Mouse (Mus musculus) forebrain, embryonic 16.5 days (tissue): Measurements from ENCODE around the gene Gm10160. TPM values are rescaled to one million over a fixed set of nuclear protein-coding genes. Genes with fewer than 3 reads are reported as not detected.
A peak's percentile ranks its signal among the peaks of the same experiment; 100 is the strongest.

Experiments used
- ATAC-seq: fragments of 200-750 bp; cut with Nextera tagmentation; 2 replicates; pipeline ENCODE4 v1.8.0; 2017; ENCODE audit warnings: mild to moderate bottlenecking, moderate library complexity
- H3K27ac ChIP-seq: fragments of 300-500 bp; sonication (generic); 2 replicates; pipeline ENCODE4 v1.5.1; 2014; ENCODE audit warnings: low read length, control low read depth
- H3K27me3 ChIP-seq: fragments of 300-500 bp; sonication (generic); replicated peaks from 2 replicates; pipeline ENCODE4 v1.6.1; 2014; ENCODE audit warnings: low read length; ENCODE audit not compliant: control insufficient read depth, insufficient read depth
- H3K36me3 ChIP-seq: fragments of 300-500 bp; sonication (generic); 2 replicates; pipeline ENCODE4 v1.6.1; 2014; ENCODE audit not compliant: control insufficient read depth, insufficient read depth
- H3K4me1 ChIP-seq: fragments of 300-500 bp; sonication (generic); replicated peaks from 2 replicates; pipeline ENCODE4 v1.6.1; 2014; ENCODE audit warnings: low read length; ENCODE audit not compliant: control insufficient read depth, insufficient read depth
- H3K4me2 ChIP-seq: fragments of 300-500 bp; sonication (generic); 2 replicates; pipeline ENCODE4 v1.6.1; 2014; ENCODE audit warnings: mild to moderate bottlenecking, low read length, control low read depth
- H3K4me3 ChIP-seq: fragments of 300-500 bp; sonication (generic); replicated peaks from 2 replicates; pipeline ENCODE4 v1.5.1; 2014; ENCODE audit warnings: mild to moderate bottlenecking, low read length, control low read depth
- H3K9ac ChIP-seq: fragments of 300-500 bp; sonication (generic); replicated peaks from 2 replicates; pipeline ENCODE4 v1.6.1; 2014; ENCODE audit warnings: low read depth, low read length, control low read depth
- H3K9me3 ChIP-seq: fragments of 300-500 bp; sonication (generic); 2 replicates; pipeline ENCODE4 v1.6.1; 2016; ENCODE audit warnings: low read length; ENCODE audit not compliant: control insufficient read depth
- WGBS: fragments of 180-500 bp; shearing (Covaris S2); extraction: QIAGEN DNeasy Blood & Tissue Kit; methylation state at CpG from one replicate; pipeline ENCODE4 v1.1.7; 2014; 5-methylcytosine and 5-hydroxymethylcytosine counted together
- polyA plus RNA-seq: library from polyadenylated mRNA; unstranded; fragments of >200 nt; fragmentation: Nextera tagmentation; extraction: Ambion mirVana; gene quantifications from 2 replicates; pipeline ENCODE4 v1.2.1, GENCODE M21; 2015

The Gm10160 gene
- polyA plus RNA-seq, result not detected in 2 replicates

DNA sequence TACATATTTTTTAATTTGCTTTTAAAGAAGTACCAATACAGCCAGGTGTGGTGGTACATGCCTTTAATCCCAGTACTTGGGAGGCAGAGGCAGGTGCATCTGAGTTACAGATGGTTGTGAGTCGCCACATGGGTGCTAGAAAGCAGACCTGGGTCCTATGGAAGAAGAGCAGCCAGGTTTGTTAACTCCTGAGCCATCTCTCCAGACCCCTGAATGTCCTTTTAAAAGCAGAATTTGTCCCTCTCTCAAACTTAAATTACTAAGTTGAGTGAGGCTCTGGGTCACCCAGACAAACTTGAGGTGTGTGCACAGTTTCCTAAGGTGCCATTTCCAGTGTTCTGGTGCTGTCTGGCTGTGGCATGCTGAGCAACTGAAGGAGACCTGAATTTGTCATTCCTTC, at the start of gene Gm10160:
Gene Gm10160, minus strand, starts transcription at position 101 of the 400 bp plus-strand sequence.
- Histone ChIP-seq H3K27me3 (peaks cover 3% of the 10 kb centered on the region; the same call in 1 of the 2 replicates), H3K4me1 (peaks cover 16% of the 10 kb centered on the region), H3K9me3 (no peaks in the 10 kb centered on the region), H3K36me3 (no peaks in the 10 kb centered on the region), H3K9ac (no peak within 1 kb of the TSS), H3K4me3 (no peak within 1 kb of the TSS), H3K4me2 (no peak within 1 kb of the TSS), H3K27ac (no peak within 1 kb of the TSS)
- WGBS, result 82% methylated on average over 1 of the region's 1 CpGs
- ATAC-seq, result no peak

DNA sequence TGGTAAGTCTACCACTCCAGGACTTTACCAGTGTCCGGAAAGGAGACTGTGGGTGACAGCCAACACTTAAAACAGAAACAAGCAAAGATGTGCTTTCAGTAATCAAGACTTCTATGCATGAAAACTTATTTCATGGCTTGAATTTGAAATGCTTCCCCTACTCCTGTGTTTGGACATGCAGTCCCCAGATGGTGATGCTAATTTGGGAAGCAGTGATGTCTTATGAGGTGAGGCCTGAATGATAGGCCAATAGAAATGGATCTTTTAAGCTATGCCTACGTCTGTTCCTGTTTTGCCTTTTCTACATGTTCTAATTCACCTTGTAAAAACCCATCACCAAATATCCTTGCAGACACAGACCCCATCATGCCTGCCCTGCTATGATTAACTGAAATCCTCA, 49.3 kb upstream of the Gm10160 start:
- H3K4me3 ChIP-seq, result no peak overlapping the region
- H3K4me1 ChIP-seq, result 0 out of 2 replicates have a peak, but pooled peaks cover 3% of the 10 kb centered on the region
- no peak for ATAC-seq
- WGBS, result 76% methylated on average over 2 of the region's 2 CpGs
- no peak overlapping the region for H3K9ac ChIP-seq
- H3K27ac ChIP-seq, result no peak overlapping the region
- H3K9me3 ChIP-seq, result no peaks in the 10 kb centered on the region
- H3K4me2 ChIP-seq, result no peak overlapping the region
- 0 out of 2 replicates have a peak, but pooled peaks cover 4% of the 10 kb centered on the region for H3K36me3 ChIP-seq
- no peaks in the 10 kb centered on the region for H3K27me3 ChIP-seq

DNA sequence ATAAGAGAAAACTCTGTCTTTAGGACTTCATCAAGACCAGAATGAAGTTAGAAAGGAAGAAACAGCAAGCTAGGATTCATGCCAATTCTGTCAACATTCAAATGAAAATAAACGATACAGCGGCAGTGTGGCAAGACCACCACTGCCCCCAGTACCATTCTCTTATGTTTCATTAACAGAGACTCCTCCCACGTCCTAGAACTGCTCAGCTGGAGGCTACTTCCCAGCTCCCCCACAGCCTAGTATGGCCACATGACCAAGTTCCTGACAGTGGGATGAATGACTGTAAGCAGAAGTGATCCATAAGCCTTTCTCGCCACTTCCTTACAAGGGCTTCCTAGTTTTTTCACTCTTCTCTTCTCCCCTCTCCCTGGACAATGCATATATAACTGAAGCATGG, 48.5 kb upstream of the Gm10160 start:
- H3K36me3 ChIP-seq, result 0 out of 2 replicates have a peak, but pooled peaks cover 4% of the 10 kb centered on the region
- no peak for ATAC-seq

DNA sequence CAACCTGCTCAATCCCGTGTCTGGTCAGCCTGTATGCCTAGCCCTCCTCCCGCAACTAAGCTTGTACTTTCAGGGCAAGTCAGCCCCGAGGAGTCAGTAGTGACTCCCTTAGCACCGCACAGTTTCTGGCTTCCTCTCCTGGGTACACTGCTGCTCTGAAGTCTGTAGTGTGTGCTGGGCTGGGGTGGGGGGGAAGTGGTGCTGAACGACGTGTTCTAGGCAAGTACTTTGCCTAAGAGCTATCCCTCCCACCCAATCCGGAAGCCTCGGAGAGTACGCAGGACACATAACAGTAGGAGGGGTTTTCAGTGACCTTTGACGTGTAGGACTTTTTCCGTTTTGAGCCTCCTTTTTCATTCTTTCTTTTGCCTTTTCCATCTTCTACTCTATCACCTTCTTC, 43.8 kb upstream of the Gm10160 start:
- H3K4me2 ChIP-seq, result no peak overlapping the region
- H3K9me3 ChIP-seq, result no peaks in the 10 kb centered on the region
- H3K9ac ChIP-seq, result no peak overlapping the region
- no peak for ATAC-seq
- H3K4me3 ChIP-seq, result no peak overlapping the region
- no peak overlapping the region for H3K27ac ChIP-seq
- WGBS, result 87% methylated on average over 11 of the region's 11 CpGs
- no peaks in the 10 kb centered on the region for H3K4me1 ChIP-seq
- H3K36me3 ChIP-seq, result 0 out of 2 replicates have a peak, but pooled peaks cover 2% of the 10 kb centered on the region
- no peaks in the 10 kb centered on the region for H3K27me3 ChIP-seq

More for the DNA sequence above, 48.5 kb upstream of the Gm10160 start:
- Histone ChIP-seq H3K4me2 (no peak overlapping the region), H3K27me3 (no peaks in the 10 kb centered on the region), H3K9me3 (no peaks in the 10 kb centered on the region), H3K4me1 (0 out of 2 replicates have a peak, but pooled peaks cover 3% of the 10 kb centered on the region), H3K27ac (no peak overlapping the region), H3K9ac (no peak overlapping the region), H3K4me3 (no peak overlapping the region)
- WGBS, result 50% methylated on average over 4 of the region's 4 CpGs

DNA sequence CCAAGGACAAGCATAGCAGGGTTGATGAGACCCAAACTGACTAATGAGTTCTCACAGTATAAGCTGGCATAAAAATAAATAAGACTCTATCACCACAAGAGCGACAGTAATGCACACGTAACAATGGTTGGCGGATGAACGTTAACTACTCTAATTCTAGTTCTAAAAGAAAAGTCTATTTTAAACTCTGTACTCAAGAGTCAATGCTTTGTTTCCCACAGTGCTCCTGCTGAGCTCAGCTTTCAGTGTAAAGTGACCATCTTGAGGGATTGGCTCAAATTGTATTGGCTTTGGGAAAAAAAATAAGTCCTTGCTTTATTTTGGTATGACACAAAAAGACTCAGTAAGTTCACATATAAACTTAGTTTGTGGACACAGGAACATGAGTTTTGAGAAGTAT, 29.5 kb upstream of the Gm10160 start:
- H3K4me3 ChIP-seq, result no peak overlapping the region
- no peak overlapping the region for H3K4me2 ChIP-seq
- WGBS, result 47% methylated on average over 4 of the region's 4 CpGs
- H3K4me1 ChIP-seq, result no peaks in the 10 kb centered on the region
- ATAC-seq, result no peak
- H3K27me3 ChIP-seq, result no peaks in the 10 kb centered on the region
- no peak overlapping the region for H3K9ac ChIP-seq
- H3K27ac ChIP-seq, result no peak overlapping the region
- peaks cover 4% of the 10 kb centered on the region for H3K36me3 ChIP-seq
- H3K9me3 ChIP-seq, result no peaks in the 10 kb centered on the region

DNA sequence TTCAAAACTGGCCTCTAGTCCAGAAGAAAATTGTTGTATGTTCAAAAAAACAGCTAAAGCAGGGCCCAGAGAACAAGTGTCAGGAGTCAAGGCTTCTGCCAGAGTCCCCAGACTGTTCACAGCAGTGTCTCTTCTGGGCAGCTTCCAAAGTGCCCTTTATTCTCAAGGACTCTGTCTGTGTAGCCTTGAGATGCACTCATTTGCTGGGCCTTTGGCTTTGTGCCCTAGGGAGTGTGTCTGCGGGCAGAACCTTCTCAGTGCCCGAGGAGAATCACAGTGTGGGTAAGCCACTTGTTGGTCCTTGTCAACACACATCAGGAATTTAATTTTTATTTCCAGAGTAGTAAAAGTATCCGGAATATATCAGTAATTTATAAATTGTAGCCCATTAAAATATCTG, 26.0 kb upstream of the Gm10160 start:
- H3K4me1 ChIP-seq, result no peaks in the 10 kb centered on the region
- H3K27me3 ChIP-seq, result no peaks in the 10 kb centered on the region
- WGBS, result 64% methylated on average over 3 of the region's 3 CpGs
- H3K4me3 ChIP-seq, result no peak overlapping the region
- H3K9me3 ChIP-seq, result no peaks in the 10 kb centered on the region
- no peak for ATAC-seq
- no peak overlapping the region for H3K9ac ChIP-seq
- peaks cover 4% of the 10 kb centered on the region; the same call in 1 of the 2 replicates for H3K36me3 ChIP-seq
- no peak overlapping the region for H3K27ac ChIP-seq
- no peak overlapping the region for H3K4me2 ChIP-seq

DNA sequence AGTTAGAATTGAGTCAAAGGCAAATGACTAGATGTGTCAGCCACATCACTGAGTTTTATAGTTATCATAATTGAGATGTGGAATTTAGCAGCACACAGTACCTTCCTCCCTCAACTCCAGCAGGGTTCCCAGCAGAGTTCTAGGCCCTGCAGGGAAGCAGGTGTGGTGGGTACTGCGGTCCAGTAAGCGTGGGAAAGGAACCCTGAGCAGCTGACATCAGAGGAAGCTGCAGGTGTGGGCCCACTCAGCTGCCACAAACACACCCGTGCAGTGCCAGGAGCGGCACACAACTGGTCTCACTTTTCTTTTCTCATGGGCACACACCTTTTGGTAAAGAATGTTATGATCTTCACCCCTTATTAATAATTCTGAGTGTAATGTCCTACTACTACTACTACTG, 25.2 kb upstream of the Gm10160 start:
- H3K4me3 ChIP-seq, result no peak overlapping the region
- no peaks in the 10 kb centered on the region for H3K9me3 ChIP-seq
- 95% methylated on average over 4 of the region's 4 CpGs for WGBS
- no peak overlapping the region for H3K4me2 ChIP-seq
- H3K36me3 ChIP-seq, result no peaks in the 10 kb centered on the region
- no peak overlapping the region for H3K9ac ChIP-seq
- H3K4me1 ChIP-seq, result no peaks in the 10 kb centered on the region
- ATAC-seq, result peak; percentile 34; the same call in 1 of the 2 replicates
- no peaks in the 10 kb centered on the region for H3K27me3 ChIP-seq
- no peak overlapping the region for H3K27ac ChIP-seq

DNA sequence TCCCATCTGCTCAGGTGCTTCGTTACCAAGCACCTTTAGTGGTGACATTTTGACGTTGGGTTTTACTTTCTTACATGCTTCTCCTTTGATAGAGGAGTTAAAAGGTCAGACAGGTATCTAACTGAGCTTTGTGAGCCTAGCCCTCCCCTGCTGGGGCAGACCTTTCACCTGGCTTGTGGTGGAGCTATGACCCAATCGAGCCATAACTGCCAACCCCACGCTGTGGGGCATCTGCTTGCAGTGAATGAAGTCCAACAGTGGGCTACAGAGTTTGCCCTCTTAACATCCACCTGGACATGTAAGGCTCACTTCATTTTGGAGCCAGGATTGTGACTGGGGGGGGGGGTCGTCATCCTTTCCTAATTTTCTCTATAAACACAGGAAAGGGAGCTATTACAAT, 24.7 kb upstream of the Gm10160 start:
- no peaks in the 10 kb centered on the region for H3K27me3 ChIP-seq

DNA sequence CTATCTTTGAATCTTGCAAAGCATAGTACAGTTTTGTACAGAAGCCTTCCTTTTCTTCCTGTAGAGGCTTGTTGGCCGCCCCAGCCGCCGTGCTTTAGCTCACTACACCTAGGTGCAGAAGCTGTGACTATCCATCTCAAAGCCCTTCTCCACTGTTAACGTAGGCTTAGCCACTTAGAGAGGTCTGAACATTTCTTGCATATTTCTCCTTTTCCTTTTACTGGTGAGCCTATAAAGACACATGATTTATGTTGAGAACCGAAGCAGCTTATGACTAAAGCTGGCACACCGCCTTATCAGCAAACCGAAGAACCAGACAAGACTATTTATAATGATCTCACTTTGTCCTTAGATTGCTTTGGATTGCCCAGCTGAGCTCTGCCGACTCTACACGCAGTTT, 19.8 kb upstream of the Gm10160 start:
- Histone ChIP-seq H3K36me3 (no peaks in the 10 kb centered on the region), H3K4me2 (no peak overlapping the region), H3K9ac (no peak overlapping the region), H3K27ac (no peak overlapping the region), H3K27me3 (no peaks in the 10 kb centered on the region), H3K4me3 (no peak overlapping the region), H3K4me1 (no peaks in the 10 kb centered on the region), H3K9me3 (no peaks in the 10 kb centered on the region)
- 85% methylated on average over 9 of the region's 9 CpGs for WGBS
- ATAC-seq, result no peak

More for the DNA sequence above, 24.7 kb upstream of the Gm10160 start:
- Histone ChIP-seq H3K36me3 (no peaks in the 10 kb centered on the region), H3K9me3 (no peaks in the 10 kb centered on the region), H3K27ac (no peak overlapping the region), H3K4me3 (no peak overlapping the region), H3K4me1 (no peaks in the 10 kb centered on the region), H3K4me2 (no peak overlapping the region), H3K9ac (no peak overlapping the region)
- ATAC-seq, result no peak
- WGBS, result 87% methylated on average over 5 of the region's 5 CpGs

DNA sequence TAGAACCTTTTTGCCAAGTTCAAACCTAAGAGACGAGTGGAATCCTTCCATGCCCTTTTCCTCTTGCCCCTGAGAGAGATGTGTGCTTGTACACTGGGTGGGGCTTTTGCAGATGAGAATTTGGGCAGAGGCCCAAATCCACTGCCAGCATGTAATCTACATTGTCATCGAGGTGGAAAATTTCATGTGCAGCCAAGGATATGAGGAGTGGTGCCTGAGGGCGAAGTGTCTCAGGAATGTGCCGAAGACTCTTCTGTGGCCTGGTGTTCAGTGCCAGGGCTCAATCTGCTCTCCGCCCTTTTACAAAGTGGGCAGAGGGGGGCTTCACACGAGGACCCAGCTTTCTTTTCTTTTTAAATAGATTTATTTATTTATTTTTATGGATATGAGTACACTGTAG, 19.0 kb upstream of the Gm10160 start:
- WGBS, result 66% methylated on average over 6 of the region's 6 CpGs
- Histone ChIP-seq H3K4me3 (no peak overlapping the region), H3K9ac (no peak overlapping the region), H3K36me3 (no peaks in the 10 kb centered on the region), H3K4me2 (no peak overlapping the region), H3K4me1 (no peaks in the 10 kb centered on the region), H3K9me3 (no peaks in the 10 kb centered on the region), H3K27me3 (no peaks in the 10 kb centered on the region), H3K27ac (no peak overlapping the region)
- ATAC-seq, result 0 out of 2 replicates have a peak, but pooled peaks have one; percentile 32
